Mouse (Mus musculus) heart, embryonic 16.5 days (tissue): ENCODE data around the gene Kcnk6. TPM values are rescaled to one million over a fixed set of nuclear protein-coding genes. Genes with fewer than 3 reads are reported as not detected.

Experiments used
- polyA plus RNA-seq: library from polyadenylated mRNA; unstranded; fragments of >200 nt; fragmentation: Nextera tagmentation; extraction: Ambion mirVana; gene quantifications from 2 replicates; pipeline ENCODE4 v1.2.1, GENCODE M21; 2015

Gene Kcnk6
- polyA plus RNA-seq, 1 experiment from 2014 or later, result 2.1 TPM

Other genes starting within 250 kb of the Kcnk6 start
- gene Ryr1, start 107.3 kb downstream of the Kcnk6 start, polyA plus RNA-seq, result 0.22 and 0.29 TPM in 2 replicates
- gene Rasgrp4, start 97.7 kb downstream of the Kcnk6 start, polyA plus RNA-seq, result 0.38 and 0.81 TPM in 2 replicates
- gene Fam98c, start 76.3 kb downstream of the Kcnk6 start, polyA plus RNA-seq, result 17.3 and 18.8 TPM in 2 replicates
- gene Ggn, start 62.3 kb downstream of the Kcnk6 start, polyA plus RNA-seq, result 0.14 and 0.59 TPM in 2 replicates
- 1.2 and 2.0 TPM in 2 replicates for gene Spred3, start 62.1 kb downstream of the Kcnk6 start, polyA plus RNA-seq
- 218 and 225 TPM in 2 replicates for gene Psmd8, start 51.8 kb downstream of the Kcnk6 start, polyA plus RNA-seq
- gene Catsperg1, start 18.5 kb downstream of the Kcnk6 start, polyA plus RNA-seq, result 0.09 and 0.45 TPM in 2 replicates
- gene Yif1b, start 5.8 kb upstream of the Kcnk6 start, polyA plus RNA-seq, result 116 and 125 TPM in 2 replicates
- gene 2200002D01Rik, start 16.0 kb upstream of the Kcnk6 start, polyA plus RNA-seq, result 7.6 and 10.3 TPM in 2 replicates
- gene Spint2, start 49.4 kb upstream of the Kcnk6 start, polyA plus RNA-seq, result 114 and 116 TPM in 2 replicates
- 14.2 and 25.4 TPM in 2 replicates for gene Ppp1r14a, start 56.8 kb upstream of the Kcnk6 start, polyA plus RNA-seq
- gene Dpf1, start 71.4 kb upstream of the Kcnk6 start, polyA plus RNA-seq, result 2.0 and 3.0 TPM in 2 replicates